In the genomic region with DNA sequence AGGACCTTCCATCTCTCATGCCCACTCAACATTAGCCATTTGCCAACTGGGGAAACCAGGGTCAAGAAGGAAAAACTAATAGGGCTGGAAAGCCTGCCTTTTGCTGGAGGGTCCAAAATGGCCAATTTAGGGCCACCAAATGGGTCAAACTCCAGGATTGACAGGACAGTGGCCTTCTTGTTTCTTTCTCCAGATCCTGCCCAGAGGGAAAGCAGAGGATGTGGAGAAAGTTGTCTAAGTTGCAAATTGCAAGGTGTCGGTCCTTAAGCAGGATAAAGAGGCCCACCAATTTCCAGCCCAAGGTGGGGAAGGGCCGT, we compare ENCODE assay signal across 8 mouse cellular contexts. TPM values are rescaled to one million over a fixed set of nuclear protein-coding genes. Genes with fewer than 3 reads are reported as not detected.
DNase-seq lines count a peak whose midpoint lies in the region; ATAC-seq and TF ChIP-seq lines count a peak whose summit lies in the region.

No protein-coding gene starts in this region.

- no peak for TF ChIP-seq POLR2A in heart, adult 2 months (IDR thresholded peaks at IDR 0.05; ENCODE audit: insufficient read depth, low read depth, low read length)
- TF ChIP-seq POLR2A in thymus, adult 2 months (IDR thresholded peaks at IDR 0.05; ENCODE audit: control insufficient read depth, extremely low read depth, insufficient read depth, low read length, poor library complexity) = no peak

- peak overlapping the region; percentile 87 for H3K4me2 ChIP-seq in liver, embryonic 14.5 days (ENCODE audit: low read depth)

- WGBS in heart, adult 2 months = 9% methylated on average over 2 of the region's 2 CpGs
- 9% methylated on average over 2 of the region's 2 CpGs for WGBS in thymus, adult 2 months
- WGBS in liver, embryonic 14.5 days (ENCODE audit: insufficient replicate concordance) = 9% methylated on average over 2 of the region's 2 CpGs

- peaks cover 2% of the 10 kb centered on the region; the same call in 1 of the 2 replicates for H3K79me2 ChIP-seq in heart, adult 2 months (replicated peaks; ENCODE audit: control insufficient read depth, insufficient read depth, low read length)

- H3K4me3 ChIP-seq in heart, adult 2 months = peak overlapping the region; percentile 55
- H3K4me3 ChIP-seq in thymus, adult 2 months (ENCODE audit: control insufficient read depth, insufficient read depth, low read length) = peak overlapping the region; percentile 46
- peak overlapping the region; percentile 65 for H3K4me3 ChIP-seq in liver, embryonic 14.5 days (ENCODE audit: insufficient read depth in 1 of 2, low read depth in 2 of 2, low read length in 2 of 2)

- no peaks in the 10 kb centered on the region for H3K36me3 ChIP-seq in heart, adult 2 months (ENCODE audit: control insufficient read depth, insufficient read depth, low read length)
- H3K36me3 ChIP-seq in thymus, adult 2 months (ENCODE audit: control insufficient read depth, insufficient read depth, low read length) = peaks cover 18% of the 10 kb centered on the region
- H3K36me3 ChIP-seq in liver, embryonic 14.5 days (replicated peaks; ENCODE audit: control insufficient read depth, insufficient read depth, low read depth) = peaks cover 21% of the 10 kb centered on the region

- H3K27me3 ChIP-seq in heart, adult 2 months (ENCODE audit: control insufficient read depth, insufficient read depth, low read length) = no peaks in the 10 kb centered on the region
- no peaks in the 10 kb centered on the region for H3K27me3 ChIP-seq in thymus, adult 2 months (ENCODE audit: control insufficient read depth, insufficient read depth, low read length)
- no peaks in the 10 kb centered on the region for H3K27me3 ChIP-seq in liver, embryonic 14.5 days (ENCODE audit: control insufficient read depth, insufficient read depth, low read length)

- TF ChIP-seq CTCF in heart, adult 2 months (IDR thresholded peaks at IDR 0.05) = no peak
- TF ChIP-seq CTCF in thymus, adult 2 months (IDR thresholded peaks at IDR 0.05; ENCODE audit: borderline replicate concordance, control insufficient read depth, extremely low read depth, insufficient read depth, low read length, poor library complexity) = no peak
- no peak for TF ChIP-seq CTCF in liver, embryonic 14.5 days (IDR thresholded peaks at IDR 0.05; ENCODE audit: low read depth)

- no peaks in the 10 kb centered on the region for H3K9me3 ChIP-seq in liver, embryonic 14.5 days (ENCODE audit: control insufficient read depth, low read length)

- TF ChIP-seq EP300 in heart, adult 2 months (IDR thresholded peaks at IDR 0.05; ENCODE audit: insufficient read depth, low read depth, low read length) = no peak
- no peak for TF ChIP-seq EP300 in liver, embryonic 14.5 days (IDR thresholded peaks at IDR 0.05; ENCODE audit: low read depth)

- DNase-seq in heart, adult 2 months = no peak
- DNase-seq in heart, postnatal 36 days = no peak
- no peak for DNase-seq in thymus, adult 2 months
- DNase-seq in thymus, postnatal 25 days = no peak
- no peak for DNase-seq in liver, embryonic 14.5 days (ENCODE audit: low read depth in 3 of 3, low spot score in 3 of 3)
- no peak for DNase-seq in urinary bladder, adult 18-20 months (ENCODE audit: low spot score in 2 of 2)
- DNase-seq in layer of hippocampus, adult 11-12 months (ENCODE audit: low spot score) = no peak
- no peak for DNase-seq in spleen, postnatal 14 days (ENCODE audit: low spot score in 2 of 2)

- peak overlapping the region; percentile 55 for H3K27ac ChIP-seq in heart, adult 2 months
- peak overlapping the region; percentile 18; the same call in 1 of the 2 replicates for H3K27ac ChIP-seq in thymus, adult 2 months (ENCODE audit: control insufficient read depth, insufficient read depth, low read length)
- H3K27ac ChIP-seq in liver, embryonic 14.5 days = peak overlapping the region; percentile 40

- H3K4me1 ChIP-seq in heart, adult 2 months (ENCODE audit: control insufficient read depth, insufficient read depth, low read length) = peaks cover 24% of the 10 kb centered on the region
- H3K4me1 ChIP-seq in thymus, adult 2 months (replicated peaks; ENCODE audit: control insufficient read depth, insufficient read depth, low read length) = peaks cover 54% of the 10 kb centered on the region
- peaks cover 24 to 36% of the 10 kb centered on the region in 2 experiments for H3K4me1 ChIP-seq in liver, embryonic 14.5 days (replicated peaks; ENCODE audit: control insufficient read depth in 2 of 2, insufficient read depth in 2 of 2, low read length in 1 of 2)

- intact Hi-C loops in heart, adult 2 months (cut with DNase I) = no loop called here
- intact Hi-C loops in heart, postnatal 36 days (cut with DNase I) = no loop called here

- H3K9ac ChIP-seq in heart, adult 2 months (ENCODE audit: low read depth, low read length) = peak overlapping the region; percentile 55
- H3K9ac ChIP-seq in liver, embryonic 14.5 days (replicated peaks) = peak overlapping the region; percentile 60

- ATAC-seq in liver, embryonic 14.5 days (ENCODE audit: insufficient read depth) = no peak

RNA-seq across cellular contexts. Expression of a gene that starts 12.5 kb away (rescaled TPM):
- total RNA-seq in heart, adult 2 months (2021) = 10 to 100 TPM; 25.3 to 35.4 TPM
- 42.6 and 54.0 TPM in 2 replicates for polyA plus RNA-seq in heart, adult 2 months (2012; rRNA removed)
- total RNA-seq in heart, postnatal 36 days (2021) = 10 to 100 TPM; 28.9 to 39.5 TPM
- polyA plus RNA-seq in thymus, adult 2 months (2012; rRNA removed) = 466 and 519 TPM in 2 replicates
- 38.8 and 45.7 TPM in 2 replicates for polyA plus RNA-seq in liver, embryonic 14.5 days (2012; rRNA removed)
- polyA plus RNA-seq in liver, embryonic 14.5 days (2014; fragmentation: Nextera tagmentation; extraction: Ambion mirVana) = 37.6 and 49.6 TPM in 2 replicates
